Mouse (Mus musculus) cerebellum, adult 9-11 months (tissue): ENCODE results near the gene Pcdh7.

Experiments used
- DNase-seq: peaks from one replicate; pipeline ENCODE4 v3.0.0; 2022

Pcdh7 gene

GRCm38 (mm10) chr5:57934666-57935065 lies 216.9 kb downstream of the Pcdh7 start:
- no peak for DNase-seq

- no peak for DNase-seq
Observed at GRCm38 (mm10) chr5:57940457-57940856, 222.7 kb downstream of the Pcdh7 start.

GRCm38 (mm10) chr5:57943176-57943575 lies 225.4 kb downstream of the Pcdh7 start:
- DNase-seq: no peak

- DNase-seq: no peak
Observed at GRCm38 (mm10) chr5:57943611-57944010, 225.8 kb downstream of the Pcdh7 start.

- DNase-seq: no peak
Observed at GRCm38 (mm10) chr5:57945419-57945818, 227.7 kb downstream of the Pcdh7 start.

GRCm38 (mm10) chr5:57959317-57959716 lies 241.6 kb downstream of the Pcdh7 start:
- DNase-seq: no peak

- DNase-seq: no peak
Observed at GRCm38 (mm10) chr5:57963792-57964191, 246.0 kb downstream of the Pcdh7 start.

GRCm38 (mm10) chr5:57964201-57964600 lies 246.4 kb downstream of the Pcdh7 start:
- no peak for DNase-seq

GRCm38 (mm10) chr5:57993584-57993983 lies 275.8 kb downstream of the Pcdh7 start:
- DNase-seq: no peak

- no peak for DNase-seq
Observed at GRCm38 (mm10) chr5:58021331-58021730, 303.6 kb downstream of the Pcdh7 start.

- DNase-seq: no peak
Observed at GRCm38 (mm10) chr5:58025123-58025522, 307.4 kb downstream of the Pcdh7 start.

- no peak for DNase-seq
Observed at GRCm38 (mm10) chr5:58025759-58026158, 308.0 kb downstream of the Pcdh7 start.

- DNase-seq: no peak
Observed at GRCm38 (mm10) chr5:58039875-58040274, 322.1 kb downstream of the Pcdh7 start.

- no peak for DNase-seq
Observed at GRCm38 (mm10) chr5:58044216-58044615, 326.4 kb downstream of the Pcdh7 start.

GRCm38 (mm10) chr5:58081054-58081453 lies 363.3 kb downstream of the Pcdh7 start:
- no peak for DNase-seq

- DNase-seq: no peak
Observed at GRCm38 (mm10) chr5:58082230-58082629, 364.5 kb downstream of the Pcdh7 start.

GRCm38 (mm10) chr5:58083056-58083455 lies 365.3 kb downstream of the Pcdh7 start:
- no peak for DNase-seq

GRCm38 (mm10) chr5:58083972-58084371 lies 366.2 kb downstream of the Pcdh7 start:
- DNase-seq: no peak

- no peak for DNase-seq
Observed at GRCm38 (mm10) chr5:58108665-58109364, 391.0 kb downstream of the Pcdh7 start.

- no peak for DNase-seq
Observed at GRCm38 (mm10) chr5:58116096-58116495, 398.3 kb downstream of the Pcdh7 start.

GRCm38 (mm10) chr5:58117896-58118295 lies 400.1 kb downstream of the Pcdh7 start:
- no peak for DNase-seq

- DNase-seq: no peak
Observed at GRCm38 (mm10) chr5:58118930-58119611, 401.3 kb downstream of the Pcdh7 start.

GRCm38 (mm10) chr5:58143897-58144296 lies 426.1 kb downstream of the Pcdh7 start:
- no peak for DNase-seq

GRCm38 (mm10) chr5:58153966-58154365 lies 436.2 kb downstream of the Pcdh7 start:
- DNase-seq: no peak

- DNase-seq: no peak
Observed at GRCm38 (mm10) chr5:58172218-58172617, 454.5 kb downstream of the Pcdh7 start.
